Mouse (Mus musculus): ENCODE measurements at regions not wholly inside any gene's neighbourhood (a gene's known extent, or its start where the extent isn't known, plus 50 kb on each side); places are given as distances from the start of the nearest gene placed in this dataset.

DNA sequence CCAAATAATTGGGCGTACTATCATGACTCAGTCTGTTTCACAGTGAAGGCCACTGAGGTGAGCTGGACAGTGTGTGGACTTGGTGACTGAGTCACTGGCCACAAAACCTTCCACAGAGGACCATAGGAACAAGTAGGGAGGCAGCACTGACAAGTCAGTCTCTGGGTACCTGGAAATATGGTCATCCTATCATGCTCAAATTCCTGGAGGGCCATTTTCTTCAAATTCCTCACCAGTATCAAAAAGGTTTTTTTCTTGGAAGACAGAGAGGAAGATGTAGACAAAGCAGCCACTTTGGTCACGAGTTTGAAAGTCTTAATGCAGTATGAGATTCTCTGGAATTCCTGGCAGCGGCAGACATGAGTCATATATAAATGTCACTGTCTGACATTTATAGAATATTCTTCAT, 101.8 kb upstream of the Rai14 start:
- H3K4me3 ChIP-seq (ENCODE audit: low read depth, low read length): no peak overlapping the region
- no peak overlapping the region for H3K9ac ChIP-seq (replicated peaks; ENCODE audit: low read depth)
- no peak for DNase-seq (ENCODE audit: low spot score)

DNA sequence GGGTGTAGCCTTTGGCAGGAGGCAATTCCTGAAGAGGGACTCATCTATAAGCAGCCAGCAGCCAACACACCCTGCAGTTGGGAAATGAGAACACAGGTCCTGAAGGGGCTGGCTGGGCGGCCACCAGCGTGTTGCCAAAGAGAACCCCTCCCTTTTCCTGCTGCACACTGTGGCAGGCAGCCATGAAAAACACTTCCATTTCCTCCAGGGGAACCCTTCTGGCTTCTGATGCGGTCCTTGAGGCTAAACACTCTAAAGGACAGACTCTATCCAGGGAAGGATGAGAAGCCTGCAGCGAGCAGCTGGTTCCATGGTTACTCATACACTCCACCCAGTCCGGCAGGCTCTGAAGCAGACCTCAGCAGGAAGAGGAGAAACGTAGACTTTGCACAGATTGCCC, 103.8 kb upstream of the Rai14 start:
- Histone ChIP-seq H3K9ac (replicated peaks; ENCODE audit: low read depth) (no peak overlapping the region), H3K27ac (ENCODE audit: low read length) (peak overlapping the region; percentile 75), H3K27me3 (replicated peaks; ENCODE audit: insufficient read depth, low read length) (no peaks in the 10 kb centered on the region), H3K36me3 (ENCODE audit: insufficient read depth, low read length) (no peaks in the 10 kb centered on the region), H3K9me3 (ENCODE audit: low read length) (no peaks in the 10 kb centered on the region), H3K4me3 (ENCODE audit: low read depth, low read length) (no peak overlapping the region), H3K4me1 (ENCODE audit: insufficient read depth, low read depth, low read length) (peaks cover 5% of the 10 kb centered on the region; the same call in 1 of the 2 replicates), H3K4me2 (replicated peaks; ENCODE audit: low read depth, low read length) (no peak overlapping the region)
- peak; percentile 97 for DNase-seq (ENCODE audit: low spot score)
- peak; percentile 95 for ATAC-seq
- 4% methylated on average over 6 of the region's 6 CpGs for WGBS
- TF ChIP-seq EP300 (IDR thresholded peaks at IDR 0.05) (peak; percentile 97), CTCF (IDR thresholded peaks at IDR 0.05) (peak; percentile 56)

More for the DNA sequence above, 101.8 kb upstream of the Rai14 start:
- Histone ChIP-seq H3K4me1 (ENCODE audit: insufficient read depth, low read depth, low read length) (peaks cover 5% of the 10 kb centered on the region; the same call in 1 of the 2 replicates), H3K27ac (ENCODE audit: low read length) (no peak overlapping the region), H3K36me3 (ENCODE audit: insufficient read depth, low read length) (no peaks in the 10 kb centered on the region), H3K4me2 (replicated peaks; ENCODE audit: low read depth, low read length) (no peak overlapping the region), H3K9me3 (ENCODE audit: low read length) (no peaks in the 10 kb centered on the region), H3K27me3 (replicated peaks; ENCODE audit: insufficient read depth, low read length) (no peaks in the 10 kb centered on the region)
- no peak for ATAC-seq
- no peak for TF ChIP-seq CTCF (IDR thresholded peaks at IDR 0.05)
- no peak for TF ChIP-seq EP300 (IDR thresholded peaks at IDR 0.05)
- WGBS: 69% methylated on average over 3 of the region's 3 CpGs

DNA sequence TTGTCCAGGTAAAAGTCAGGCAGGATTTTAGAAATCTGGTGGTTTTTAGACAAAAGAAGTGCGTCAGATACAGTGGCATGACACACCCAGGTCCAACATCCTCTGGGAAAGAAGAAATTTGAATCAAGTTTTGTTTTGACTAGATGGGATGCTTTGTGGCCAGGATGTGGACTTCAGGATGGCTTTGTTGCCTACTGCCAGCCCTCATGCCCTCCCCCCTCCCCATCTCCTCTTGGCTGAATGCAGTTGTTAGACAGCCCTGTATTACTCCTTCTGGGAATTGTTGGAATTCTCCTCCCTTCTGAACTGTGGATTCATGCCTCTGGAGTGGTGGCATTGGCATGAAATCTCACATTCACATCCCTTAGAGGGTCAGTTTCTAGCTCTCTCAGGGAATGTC, 104.3 kb upstream of the Rai14 start:
- ATAC-seq (peak; percentile 43), DNase-seq (ENCODE audit: low spot score) (no peak)
- no peaks in the 10 kb centered on the region for H3K27me3 ChIP-seq (replicated peaks; ENCODE audit: insufficient read depth, low read length)
- no peaks in the 10 kb centered on the region for H3K36me3 ChIP-seq (ENCODE audit: insufficient read depth, low read length)
- H3K4me3 ChIP-seq (ENCODE audit: low read depth, low read length): no peak overlapping the region
- TF ChIP-seq CTCF (IDR thresholded peaks at IDR 0.05) (no peak), EP300 (IDR thresholded peaks at IDR 0.05) (no peak)
- H3K4me2 ChIP-seq (replicated peaks; ENCODE audit: low read depth, low read length): no peak overlapping the region
- H3K9me3 ChIP-seq (ENCODE audit: low read length): no peaks in the 10 kb centered on the region
- H3K27ac ChIP-seq (ENCODE audit: low read length): peak overlapping the region; percentile 68
- peaks cover 5% of the 10 kb centered on the region; the same call in 1 of the 2 replicates for H3K4me1 ChIP-seq (ENCODE audit: insufficient read depth, low read depth, low read length)
- 65% methylated on average over 1 of the region's 1 CpGs for WGBS
- no peak overlapping the region for H3K9ac ChIP-seq (replicated peaks; ENCODE audit: low read depth)

DNA sequence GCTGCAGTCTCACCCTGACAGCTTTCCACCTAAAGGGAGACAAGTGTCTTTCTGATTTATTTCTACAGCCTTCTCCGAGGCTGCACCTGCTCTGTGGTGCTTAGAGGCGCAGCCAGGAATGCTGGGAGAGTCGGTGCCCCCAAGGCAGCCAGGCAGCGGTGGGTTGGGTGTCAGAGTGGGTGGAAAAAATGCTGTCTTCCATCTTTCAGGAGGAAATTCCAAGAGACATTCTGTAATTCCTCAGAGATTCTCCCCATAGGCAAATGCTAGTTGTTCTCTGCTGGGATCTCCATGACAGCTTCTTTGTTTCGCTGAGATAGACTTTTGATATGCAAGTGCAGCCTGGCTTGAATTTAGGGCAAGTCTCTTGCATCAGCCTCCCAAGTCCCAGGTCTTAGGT, 109.5 kb upstream of the Rai14 start:
- Histone ChIP-seq H3K9me3 (ENCODE audit: low read length) (no peaks in the 10 kb centered on the region), H3K9ac (replicated peaks; ENCODE audit: low read depth) (no peak overlapping the region), H3K36me3 (ENCODE audit: insufficient read depth, low read length) (no peaks in the 10 kb centered on the region), H3K4me2 (replicated peaks; ENCODE audit: low read depth, low read length) (no peak overlapping the region), H3K27me3 (replicated peaks; ENCODE audit: insufficient read depth, low read length) (no peaks in the 10 kb centered on the region), H3K4me1 (ENCODE audit: insufficient read depth, low read depth, low read length) (peaks cover 3% of the 10 kb centered on the region; the same call in 1 of the 2 replicates), H3K27ac (ENCODE audit: low read length) (no peak overlapping the region), H3K4me3 (ENCODE audit: low read depth, low read length) (no peak overlapping the region)
- no peak for ATAC-seq
- no peak for DNase-seq (ENCODE audit: low spot score)
- no peak for TF ChIP-seq EP300 (IDR thresholded peaks at IDR 0.05)
- TF ChIP-seq CTCF (IDR thresholded peaks at IDR 0.05): no peak
- WGBS: 57% methylated on average over 5 of the region's 5 CpGs

DNA sequence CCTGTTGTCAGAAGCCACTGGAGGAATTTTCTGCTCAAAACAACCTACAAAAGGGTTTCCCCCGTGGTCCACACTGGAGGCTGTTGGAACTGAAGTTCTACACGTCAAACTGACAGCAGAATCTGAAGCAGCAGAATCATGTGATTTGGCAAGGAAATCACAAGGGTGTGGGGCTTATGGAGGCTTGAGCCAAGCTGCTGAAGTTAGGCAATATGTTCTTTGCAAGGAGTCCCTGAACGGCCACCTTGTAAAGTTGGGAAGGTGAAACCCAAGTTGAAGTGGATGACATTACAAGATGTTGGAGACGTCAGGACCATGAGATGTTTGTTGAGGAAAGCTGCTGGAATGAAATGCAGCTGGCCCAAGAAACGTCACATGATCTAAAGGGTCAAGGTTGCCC, 115.2 kb upstream of the Rai14 start:
- no peak for TF ChIP-seq CTCF (IDR thresholded peaks at IDR 0.05)
- TF ChIP-seq EP300 (IDR thresholded peaks at IDR 0.05): peak; percentile 91
- Histone ChIP-seq H3K27me3 (replicated peaks; ENCODE audit: insufficient read depth, low read length) (no peaks in the 10 kb centered on the region), H3K27ac (ENCODE audit: low read length) (no peak overlapping the region; the same call in 1 of the 2 replicates), H3K4me3 (ENCODE audit: low read depth, low read length) (no peak overlapping the region), H3K9me3 (ENCODE audit: low read length) (no peaks in the 10 kb centered on the region), H3K4me2 (replicated peaks; ENCODE audit: low read depth, low read length) (no peak overlapping the region), H3K36me3 (ENCODE audit: insufficient read depth, low read length) (no peaks in the 10 kb centered on the region), H3K4me1 (ENCODE audit: insufficient read depth, low read depth, low read length) (peaks cover 4% of the 10 kb centered on the region; the same call in 1 of the 2 replicates), H3K9ac (replicated peaks; ENCODE audit: low read depth) (no peak overlapping the region)
- ATAC-seq (peak; percentile 86), DNase-seq (ENCODE audit: low spot score) (peak; percentile 85)
- WGBS: 36% methylated on average over 5 of the region's 5 CpGs

DNA sequence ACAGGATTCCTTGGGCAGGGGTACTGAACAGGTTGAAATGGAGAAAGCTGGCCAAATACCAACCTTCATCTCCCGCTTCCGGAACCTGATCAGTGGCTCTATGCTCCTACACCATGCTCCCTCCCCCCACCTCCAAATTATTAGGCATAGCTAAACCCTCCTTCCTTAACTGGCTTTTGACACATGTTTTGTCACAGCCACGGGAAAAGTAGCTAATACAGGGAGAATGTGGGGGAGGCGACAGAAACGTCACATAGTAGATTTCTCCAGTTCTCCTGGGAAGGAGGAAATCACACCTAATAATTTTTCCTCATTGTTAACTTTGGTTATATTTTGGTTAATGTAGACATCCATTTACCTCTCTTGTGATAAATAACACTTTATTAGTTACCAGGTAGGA, 116.1 kb upstream of the Rai14 start:
- H3K4me3 ChIP-seq (ENCODE audit: low read depth, low read length): no peak overlapping the region
- TF ChIP-seq CTCF (IDR thresholded peaks at IDR 0.05): no peak
- no peak for TF ChIP-seq EP300 (IDR thresholded peaks at IDR 0.05)
- WGBS: 64% methylated on average over 5 of the region's 5 CpGs
- no peak overlapping the region for H3K9ac ChIP-seq (replicated peaks; ENCODE audit: low read depth)
- peaks cover 4% of the 10 kb centered on the region; the same call in 1 of the 2 replicates for H3K4me1 ChIP-seq (ENCODE audit: insufficient read depth, low read depth, low read length)
- no peaks in the 10 kb centered on the region for H3K9me3 ChIP-seq (ENCODE audit: low read length)
- H3K27me3 ChIP-seq (replicated peaks; ENCODE audit: insufficient read depth, low read length): no peaks in the 10 kb centered on the region
- H3K27ac ChIP-seq (ENCODE audit: low read length): no peak overlapping the region
- no peaks in the 10 kb centered on the region for H3K36me3 ChIP-seq (ENCODE audit: insufficient read depth, low read length)
- no peak overlapping the region for H3K4me2 ChIP-seq (replicated peaks; ENCODE audit: low read depth, low read length)
- ATAC-seq (no peak), DNase-seq (ENCODE audit: low spot score) (peak; percentile 10)

DNA sequence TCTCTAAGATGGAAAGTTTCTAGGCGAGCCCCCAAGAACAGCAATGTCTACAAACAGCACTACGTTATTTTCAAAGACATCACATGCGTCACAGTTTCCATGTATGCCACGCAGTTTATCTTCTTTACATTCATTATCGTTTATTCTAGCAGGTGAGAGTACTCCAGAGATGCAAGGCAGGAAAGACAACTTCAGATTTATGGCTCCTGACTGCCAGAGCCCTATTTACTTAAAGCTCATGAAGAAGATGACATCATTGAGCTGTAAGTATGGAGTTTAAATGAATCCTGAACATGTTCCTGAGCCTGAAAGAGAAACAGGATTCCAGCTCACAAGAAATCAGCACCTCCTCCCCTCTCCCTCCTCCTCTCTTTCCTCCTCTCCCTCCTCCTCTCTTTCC, 116.7 kb upstream of the Rai14 start:
- peak; percentile 65 for DNase-seq (ENCODE audit: low spot score)
- Histone ChIP-seq H3K4me1 (ENCODE audit: insufficient read depth, low read depth, low read length) (peaks cover 4% of the 10 kb centered on the region; the same call in 1 of the 2 replicates), H3K9me3 (ENCODE audit: low read length) (no peaks in the 10 kb centered on the region), H3K9ac (replicated peaks; ENCODE audit: low read depth) (no peak overlapping the region), H3K36me3 (ENCODE audit: insufficient read depth, low read length) (no peaks in the 10 kb centered on the region), H3K4me3 (ENCODE audit: low read depth, low read length) (no peak overlapping the region), H3K27ac (ENCODE audit: low read length) (no peak overlapping the region), H3K27me3 (replicated peaks; ENCODE audit: insufficient read depth, low read length) (no peaks in the 10 kb centered on the region), H3K4me2 (replicated peaks; ENCODE audit: low read depth, low read length) (no peak overlapping the region)
- WGBS: 17% methylated on average over 5 of the region's 5 CpGs
- peak; percentile 60 for ATAC-seq
- no peak for TF ChIP-seq CTCF (IDR thresholded peaks at IDR 0.05)
- peak; percentile 81; the same call in 1 of the 2 replicates for TF ChIP-seq EP300 (IDR thresholded peaks at IDR 0.05)

Measured in lung, postnatal 0 days (tissue).